Mouse (Mus musculus): ENCODE data around the gene Syne3.

- TF ChIP-seq SMC3 (IDR thresholded peaks at IDR 0.05; ENCODE audit: low read depth, low read length) (no peak), TCF12 (IDR thresholded peaks at IDR 0.05; ENCODE audit: low read depth, low read length) (no peak), CTCF (IDR thresholded peaks at IDR 0.05 in 2 of 3, conservative IDR thresholded peaks at IDR 0.05 in 1 of 3; ENCODE audit: control insufficient read depth in 1 of 3, insufficient read depth in 1 of 3, low read depth in 2 of 3, low read length in 3 of 3, poor library complexity in 1 of 3, severe bottlenecking in 1 of 3) (no peak), ZMIZ1 (IDR thresholded peaks at IDR 0.05; ENCODE audit: low read depth, low read length) (no peak), NELFE (IDR thresholded peaks at IDR 0.05; ENCODE audit: low read depth, low read length) (no peak)
Measured at GRCm38 (mm10) chr12:104881518-104882060, 128.0 kb downstream of the Syne3 start.
